Mouse (Mus musculus): Measurements from ENCODE around the gene Tmem190.

DNA sequence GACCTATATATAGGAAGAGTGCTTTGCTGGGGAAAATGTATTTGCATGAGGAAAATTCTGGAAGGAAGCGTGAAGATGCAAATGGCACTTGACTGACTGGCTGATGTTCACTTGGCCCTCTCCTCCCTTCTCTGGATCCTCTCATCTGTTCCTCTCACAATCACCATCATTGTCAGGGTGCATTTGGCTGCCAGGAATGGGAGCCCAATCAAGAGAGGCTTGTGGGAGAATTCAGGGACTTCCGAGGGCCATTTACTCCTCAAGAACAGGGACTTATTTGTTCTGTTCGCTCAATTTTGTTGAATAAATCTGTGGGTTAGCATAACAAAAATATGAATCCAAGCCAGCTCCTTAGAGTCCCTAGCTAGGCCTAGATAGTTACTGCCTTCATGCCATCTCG, 39.0 kb downstream of the Tmem190 start:
- no peak for TF ChIP-seq CTCF (IDR thresholded peaks at IDR 0.05; ENCODE audit: low read depth, low read length)
- no peak for TF ChIP-seq TAL1 (conservative IDR thresholded peaks at IDR 0.05; ENCODE audit: low read depth, low read length)
- no peak for TF ChIP-seq GATA1 (IDR thresholded peaks at IDR 0.05; ENCODE audit: borderline replicate concordance, low read length)
- no peak for TF ChIP-seq POLR2AphosphoS5 (IDR thresholded peaks at IDR 0.05; ENCODE audit: insufficient replicate concordance, low read depth, low read length)
- no peak for TF ChIP-seq GATA2 (IDR thresholded peaks at IDR 0.05; ENCODE audit: borderline replicate concordance, low read depth, low read length)

All from G1E (cell line).